ENCODE assay signal across 23 mouse cellular contexts in the genomic region with DNA sequence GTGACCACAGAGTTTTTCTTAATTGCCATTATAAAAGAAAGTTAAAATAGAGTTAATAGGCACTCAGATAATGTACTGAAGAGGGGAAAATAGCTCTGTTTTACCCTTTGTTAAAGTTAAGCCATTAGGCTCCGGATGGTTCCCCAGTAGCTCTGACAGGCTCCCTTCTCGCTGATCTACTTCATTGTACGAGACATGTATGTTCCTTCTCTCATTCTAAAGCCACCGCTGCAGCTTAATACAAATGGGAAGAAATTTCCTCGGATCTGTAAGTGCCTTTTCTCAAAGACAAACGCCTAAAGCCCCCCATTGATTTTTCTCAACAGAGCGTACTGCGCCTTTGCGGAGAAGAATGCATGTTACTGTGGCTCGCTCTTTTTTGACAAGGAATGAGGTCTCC.
DNase-seq lines count a peak whose midpoint lies in the region; ATAC-seq and TF ChIP-seq lines count a peak whose summit lies in the region.
"Had no signal": no experiment of that assay in that cellular context is flagged by ENCODE, and none has a peak within 500 bp of the region (broad histone marks: within the 10 kb centered on the region; RNA-seq: fewer than 3 reads in every experiment).

No protein-coding gene starts in this region.

- 25% methylated on average over 10 of the region's 10 CpGs for WGBS in hindbrain, embryonic 13.5 days
- WGBS in hindbrain, embryonic 10.5 days: 51% methylated on average over 10 of the region's 10 CpGs
- WGBS in forebrain, embryonic 16.5 days: 5% methylated on average over 10 of the region's 10 CpGs
- WGBS in hindbrain, postnatal 0 days: 26% methylated on average over 10 of the region's 10 CpGs
- 24% methylated on average over 10 of the region's 10 CpGs for WGBS in neural tube, embryonic 15.5 days
- WGBS in heart, embryonic 12.5 days: 76% methylated on average over 10 of the region's 10 CpGs

- no peak for TF ChIP-seq CTCF in hindbrain, postnatal 0 days (IDR thresholded peaks at IDR 0.05; ENCODE audit: low read depth)

- no peaks in the 10 kb centered on the region for H3K27me3 ChIP-seq in hindbrain, embryonic 13.5 days
- H3K27me3 ChIP-seq in hindbrain, embryonic 10.5 days (ENCODE audit: insufficient read depth, poor library complexity, severe bottlenecking): no peaks in the 10 kb centered on the region
- H3K27me3 ChIP-seq in forebrain, embryonic 16.5 days (replicated peaks; ENCODE audit: control insufficient read depth, insufficient read depth, low read length): no peaks in the 10 kb centered on the region
- no peaks in the 10 kb centered on the region for H3K27me3 ChIP-seq in hindbrain, postnatal 0 days (ENCODE audit: insufficient read depth, low read length)
- H3K27me3 ChIP-seq in neural tube, embryonic 15.5 days (replicated peaks): no peaks in the 10 kb centered on the region
- no peaks in the 10 kb centered on the region for H3K27me3 ChIP-seq in heart, embryonic 12.5 days (replicated peaks)
- H3K27me3 ChIP-seq: embryonic facial prominence, embryonic 15.5 days had no signal

- H3K4me2 ChIP-seq in hindbrain, embryonic 13.5 days: peak overlapping the region; percentile 27; the same call in 1 of the 2 replicates
- H3K4me2 ChIP-seq in forebrain, embryonic 16.5 days (ENCODE audit: low read length): peak overlapping the region; percentile 25; the same call in 1 of the 2 replicates
- H3K4me2 ChIP-seq in hindbrain, postnatal 0 days (ENCODE audit: low read depth, low read length): peak overlapping the region; percentile 31; the same call in 1 of the 2 replicates
- H3K4me2 ChIP-seq in neural tube, embryonic 15.5 days: peak overlapping the region; percentile 2; the same call in 1 of the 2 replicates
- no peak overlapping the region for H3K4me2 ChIP-seq in heart, embryonic 12.5 days
- H3K4me2 ChIP-seq: embryonic facial prominence, embryonic 15.5 days; heart, embryonic 11.5 days had no signal

- H3K9me3 ChIP-seq in hindbrain, embryonic 13.5 days: no peaks in the 10 kb centered on the region
- H3K9me3 ChIP-seq in hindbrain, embryonic 10.5 days: no peaks in the 10 kb centered on the region
- H3K9me3 ChIP-seq in forebrain, embryonic 16.5 days (ENCODE audit: control insufficient read depth, low read length): no peaks in the 10 kb centered on the region
- no peaks in the 10 kb centered on the region for H3K9me3 ChIP-seq in hindbrain, postnatal 0 days (ENCODE audit: low read length)
- H3K9me3 ChIP-seq in neural tube, embryonic 15.5 days (replicated peaks): no peaks in the 10 kb centered on the region
- H3K9me3 ChIP-seq in heart, embryonic 12.5 days (replicated peaks): no peaks in the 10 kb centered on the region
- H3K9me3 ChIP-seq: embryonic facial prominence, embryonic 15.5 days had no signal

- no peaks in the 10 kb centered on the region for H3K36me3 ChIP-seq in hindbrain, embryonic 13.5 days
- no peaks in the 10 kb centered on the region for H3K36me3 ChIP-seq in hindbrain, embryonic 10.5 days
- H3K36me3 ChIP-seq in forebrain, embryonic 16.5 days (ENCODE audit: control insufficient read depth, insufficient read depth): no peaks in the 10 kb centered on the region
- no peaks in the 10 kb centered on the region for H3K36me3 ChIP-seq in hindbrain, postnatal 0 days (ENCODE audit: insufficient read depth, low read length)
- H3K36me3 ChIP-seq in neural tube, embryonic 15.5 days: no peaks in the 10 kb centered on the region
- H3K36me3 ChIP-seq in heart, embryonic 12.5 days: no peaks in the 10 kb centered on the region
- H3K36me3 ChIP-seq: embryonic facial prominence, embryonic 15.5 days had no signal

- no peak overlapping the region for H3K9ac ChIP-seq in hindbrain, embryonic 13.5 days
- 0 out of 2 replicates have a peak overlapping the region, but pooled peaks have one; percentile 32 for H3K9ac ChIP-seq in forebrain, embryonic 16.5 days (replicated peaks; ENCODE audit: low read depth, low read length)
- H3K9ac ChIP-seq in hindbrain, postnatal 0 days (replicated peaks; ENCODE audit: low read length): no peak overlapping the region
- no peak overlapping the region for H3K9ac ChIP-seq in neural tube, embryonic 15.5 days (replicated peaks)
- H3K9ac ChIP-seq in heart, embryonic 12.5 days: no peak overlapping the region
- H3K9ac ChIP-seq: embryonic facial prominence, embryonic 15.5 days; liver, postnatal 0 days had no signal

- no peak for ATAC-seq in hindbrain, embryonic 13.5 days (ENCODE audit: low FRiP score)
- peak; percentile 51; the same call in 1 of the 2 replicates for ATAC-seq in forebrain, embryonic 16.5 days
- no peak for ATAC-seq in hindbrain, postnatal 0 days
- ATAC-seq in neural tube, embryonic 15.5 days (ENCODE audit: low FRiP score): no peak
- no peak for ATAC-seq in heart, embryonic 12.5 days (ENCODE audit: insufficient number of reproducible peaks, low FRiP score)
- ATAC-seq: inflammation-experienced regulatory T-cells, adult 6 months; liver, postnatal 0 days had no signal

- no peak overlapping the region for H3K4me3 ChIP-seq in hindbrain, embryonic 13.5 days
- H3K4me3 ChIP-seq in hindbrain, embryonic 10.5 days: no peak overlapping the region
- H3K4me3 ChIP-seq in forebrain, embryonic 16.5 days (replicated peaks; ENCODE audit: low read length): no peak overlapping the region
- H3K4me3 ChIP-seq in hindbrain, postnatal 0 days (ENCODE audit: low read length): no peak overlapping the region
- no peak overlapping the region for H3K4me3 ChIP-seq in neural tube, embryonic 15.5 days (replicated peaks)
- no peak overlapping the region for H3K4me3 ChIP-seq in heart, embryonic 12.5 days
- H3K4me3 ChIP-seq: embryonic facial prominence, embryonic 15.5 days; gastrocnemius, adult 2 months; layer of hippocampus, adult 2 months had no signal

- peaks cover 9% of the 10 kb centered on the region for H3K4me1 ChIP-seq in hindbrain, embryonic 13.5 days (replicated peaks)
- peaks cover 9% of the 10 kb centered on the region; the same call in 1 of the 2 replicates for H3K4me1 ChIP-seq in hindbrain, embryonic 10.5 days (replicated peaks)
- H3K4me1 ChIP-seq in forebrain, embryonic 16.5 days (replicated peaks; ENCODE audit: control insufficient read depth, insufficient read depth, low read length): no peaks in the 10 kb centered on the region
- H3K4me1 ChIP-seq in hindbrain, postnatal 0 days (ENCODE audit: insufficient read depth, low read length): no peaks in the 10 kb centered on the region
- H3K4me1 ChIP-seq in neural tube, embryonic 15.5 days: peaks cover 4% of the 10 kb centered on the region; the same call in 1 of the 2 replicates
- no peaks in the 10 kb centered on the region for H3K4me1 ChIP-seq in heart, embryonic 12.5 days (replicated peaks)
- H3K4me1 ChIP-seq: embryonic facial prominence, embryonic 15.5 days had no signal

- DNase-seq in hindbrain, embryonic 10.5 days (ENCODE audit: low spot score): no peak
- DNase-seq in hindbrain, postnatal 0 days (ENCODE audit: low spot score): peak; percentile 15
- no peak for DNase-seq in kidney, postnatal 10 days
- DNase-seq: adrenal gland, adult 2 months; cerebellum, adult 9-11 months; gastrocnemius, adult 2 months; heart, postnatal 14 days; kidney, adult 2 months; kidney, postnatal 14 days; left cerebral cortex, postnatal 4 days; liver; liver, postnatal 0 days; lung, postnatal 10 days; right cerebral cortex, postnatal 4 days; thymus, adult 2 months had no signal

- H3K27ac ChIP-seq in hindbrain, embryonic 13.5 days: no peak overlapping the region
- H3K27ac ChIP-seq in hindbrain, embryonic 10.5 days: no peak overlapping the region
- no peak overlapping the region for H3K27ac ChIP-seq in forebrain, embryonic 16.5 days (ENCODE audit: low read length)
- no peak overlapping the region for H3K27ac ChIP-seq in hindbrain, postnatal 0 days
- no peak overlapping the region for H3K27ac ChIP-seq in neural tube, embryonic 15.5 days (replicated peaks)
- H3K27ac ChIP-seq in heart, embryonic 12.5 days (ENCODE audit: poor library complexity, severe bottlenecking): no peak overlapping the region
- H3K27ac ChIP-seq: embryonic facial prominence, embryonic 15.5 days; gastrocnemius, adult 2 months; layer of hippocampus, adult 2 months had no signal
